Mouse (Mus musculus) E14TG2a.4 (cell line): ENCODE measurements around the gene Tmem235.

Experiments
- CTCF ChIP-seq: conservative IDR thresholded peaks from 2 replicates; pipeline ENCODE4 v1.5.1; 2014; ENCODE audit warnings: low read length
- NANOG ChIP-seq: IDR thresholded peaks from 2 replicates; pipeline ENCODE4 v1.6.1; 2014; ENCODE audit warnings: borderline replicate concordance, low read length, mixed read lengths
- POU5F1 ChIP-seq: IDR thresholded peaks from 2 replicates; pipeline ENCODE4 v1.6.1; 2014; ENCODE audit warnings: low read length, borderline replicate concordance

- TF ChIP-seq CTCF (no peak), NANOG (no peak), POU5F1 (no peak)
These were observed 20.4 kb downstream of the Tmem235 start for GRCm38 (mm10) chr11:117880977-117881358.
